In the genomic region with DNA sequence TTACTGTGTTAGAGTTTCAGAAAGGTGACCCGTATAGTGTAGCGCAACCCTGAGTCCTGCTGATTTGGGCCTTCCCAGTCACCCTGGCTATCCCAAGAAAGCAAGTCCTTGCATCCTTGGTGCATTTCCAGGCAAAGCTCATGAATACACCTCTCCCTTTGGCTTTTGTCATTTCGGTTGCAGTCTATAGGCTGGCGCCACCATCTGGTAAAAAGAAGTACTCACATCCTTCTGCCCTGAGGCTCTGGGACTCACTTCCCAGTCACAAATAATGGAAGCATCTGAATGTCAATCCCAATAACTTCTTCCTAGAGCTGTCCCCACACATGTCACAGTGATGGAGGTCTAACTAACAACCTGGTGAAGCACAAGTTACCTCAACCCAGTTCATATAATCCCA, we compare ENCODE assay signal across 10 mouse cellular contexts. TPM values are rescaled to one million over a fixed set of nuclear protein-coding genes. Genes with fewer than 3 reads are reported as not detected.
DNase-seq lines count a peak whose midpoint lies in the region; ATAC-seq and TF ChIP-seq lines count a peak whose summit lies in the region.
"Had no signal": no experiment of that assay in that cellular context is flagged by ENCODE, and none has a peak within 500 bp of the region (broad histone marks: within the 10 kb centered on the region; RNA-seq: fewer than 3 reads in every experiment).

No protein-coding gene starts in this region.

- 60% methylated on average over 4 of the region's 4 CpGs for WGBS in lung, embryonic 14.5 days
- 60% methylated on average over 4 of the region's 4 CpGs for WGBS in lung, adult 2 months

- H3K9me3 ChIP-seq in lung, embryonic 14.5 days (ENCODE audit: low read depth, low read length): no peaks in the 10 kb centered on the region
- H3K9me3 ChIP-seq: heart, embryonic 10.5 days had no signal

- no peaks in the 10 kb centered on the region for H3K36me3 ChIP-seq in lung, embryonic 14.5 days (ENCODE audit: insufficient read depth)
- H3K36me3 ChIP-seq: heart, embryonic 10.5 days had no signal

- no peak overlapping the region for H3K4me3 ChIP-seq in lung, embryonic 14.5 days (ENCODE audit: low read depth, low read length)
- H3K4me3 ChIP-seq in lung, adult 2 months (replicated peaks; ENCODE audit: extremely low read depth, low read depth, low read length): no peak overlapping the region
- H3K4me3 ChIP-seq: heart, embryonic 10.5 days had no signal

- peak; percentile 45 for TF ChIP-seq CTCF in lung, embryonic 14.5 days (IDR thresholded peaks at IDR 0.05; ENCODE audit: low read depth)
- TF ChIP-seq CTCF in lung, adult 2 months (IDR thresholded peaks at IDR 0.05; ENCODE audit: insufficient read depth, low read length): no peak

- TF ChIP-seq POLR2A in lung, adult 2 months (IDR thresholded peaks at IDR 0.05; ENCODE audit: borderline replicate concordance, extremely low read depth, low read depth, low read length): no peak

- no peak overlapping the region for H3K4me2 ChIP-seq in lung, embryonic 14.5 days

- no peaks in the 10 kb centered on the region for H3K4me1 ChIP-seq in lung, embryonic 14.5 days (ENCODE audit: insufficient read depth)
- no peaks in the 10 kb centered on the region for H3K4me1 ChIP-seq in lung, adult 2 months (ENCODE audit: control insufficient read depth, insufficient read depth, low read length)
- H3K4me1 ChIP-seq: heart, embryonic 10.5 days had no signal

- ATAC-seq in lung, embryonic 14.5 days (ENCODE audit: insufficient read depth): no peak

- DNase-seq in heart, adult 11 months: peak; percentile 18
- DNase-seq in heart, adult 8-10 months (ENCODE audit: low spot score): no peak
- peak; percentile 31 for DNase-seq in lung, embryonic 14.5 days
- DNase-seq in lung, adult 2 months: no peak
- peak; percentile 68 for DNase-seq in R1 (ENCODE audit: low read depth, low spot score)
- DNase-seq in left cerebral cortex, postnatal 4 days: peak; percentile 19
- no peak for DNase-seq in neural tube, embryonic 10.5 days (ENCODE audit: extremely low spot score, low spot score)
- DNase-seq in ovary, adult 18-20 months (ENCODE audit: low spot score): no peak

- no peak overlapping the region for H3K27ac ChIP-seq in lung, embryonic 14.5 days (ENCODE audit: low read depth)
- H3K27ac ChIP-seq: heart, embryonic 10.5 days had no signal

- no peak overlapping the region for H3K9ac ChIP-seq in lung, embryonic 14.5 days

- H3K27me3 ChIP-seq in lung, embryonic 14.5 days (ENCODE audit: insufficient read depth, low read length): no peaks in the 10 kb centered on the region

- intact Hi-C loops in left cerebral cortex, postnatal 4 days (cut with DNase I): loop anchor here (5.0 kb wide), 1 partner anchor 204 kb away; no protein-coding TSS in a partner anchor

RNA-seq across cellular contexts. Expression of gene Kcnma1, which starts 54.4 kb away (rescaled TPM):
- total RNA-seq in heart, adult 8-10 months (2022): 1 to 10 TPM in 1 of 4 experiments, under 1 TPM in 3; 0.63 to 1.4 (median 0.88) TPM
- 1.5 and 2.2 TPM in 2 replicates for polyA plus RNA-seq in lung, embryonic 14.5 days (2014; fragmentation: Nextera tagmentation; extraction: Ambion mirVana)
- polyA plus RNA-seq in lung, adult 2 months (2012; rRNA removed): 1.3 and 1.6 TPM in 2 replicates
- 100 to 1,000 TPM; 115 to 124 TPM for total RNA-seq in left cerebral cortex, postnatal 4 days (2021)
- total RNA-seq: megakaryocyte, adult 5-6 weeks had no signal

Comparison
In these comparisons a context has a peak if more than half of its experiments do, and no peak if none do; other contexts are left out.
1. DNase-seq: peak in heart, adult 11 months (single experiment), lung, embryonic 14.5 days (single experiment), R1 (single experiment) and left cerebral cortex, postnatal 4 days (single experiment); none in heart, adult 8-10 months (single experiment), lung, adult 2 months (single experiment), neural tube, embryonic 10.5 days (single experiment) and ovary, adult 18-20 months (single experiment).
2. RNA of gene Kcnma1, which starts 54.4 kb away (total RNA-seq): 115 to 124 TPM in left cerebral cortex, postnatal 4 days; 0.63 to 1.4 TPM in heart, adult 8-10 months; every median in the first group is over 10 times any median in the second.